Mouse (Mus musculus) midbrain, postnatal 0 days (tissue): ENCODE data around the gene Marc2. TPM values are rescaled to one million over a fixed set of nuclear protein-coding genes. Genes with fewer than 3 reads are reported as not detected.

Experiments used
- ATAC-seq: fragments of 200-750 bp; cut with Nextera tagmentation; 2 replicates; pipeline ENCODE4 v1.8.0; 2017; ENCODE audit warnings: moderate number of reproducible peaks, mild to moderate bottlenecking, moderate TSS enrichment, moderate library complexity; ENCODE audit not compliant: low FRiP score
- DNase-seq: peaks from one replicate; pipeline ENCODE4 v3.0.0-alpha.2; 2015; ENCODE audit warnings: low spot score
- H3K27ac ChIP-seq: fragments of 300-500 bp; sonication (generic); 2 replicates; pipeline ENCODE4 v1.5.1; 2014; ENCODE audit warnings: low read depth, mild to moderate bottlenecking, low read length, mixed read lengths
- H3K27me3 ChIP-seq: fragments of 300-500 bp; sonication (generic); 2 replicates; pipeline ENCODE4 v1.6.1; 2014; ENCODE audit warnings: low read length, control low read depth, mixed read lengths; ENCODE audit not compliant: insufficient read depth
- H3K36me3 ChIP-seq: fragments of 300-500 bp; sonication (generic); 2 replicates; pipeline ENCODE4 v1.6.1; 2014; ENCODE audit warnings: low read length, control low read depth, mixed read lengths; ENCODE audit not compliant: insufficient read depth
- H3K4me1 ChIP-seq: fragments of 300-500 bp; sonication (generic); 2 replicates; pipeline ENCODE4 v1.6.1; 2014; ENCODE audit warnings: mild to moderate bottlenecking, control low read depth, antibody characterized with exemption, low read length, mixed read lengths; ENCODE audit not compliant: insufficient read depth
- H3K4me2 ChIP-seq: fragments of 300-500 bp; sonication (generic); 2 replicates; pipeline ENCODE4 v1.6.1; 2014; ENCODE audit warnings: low read depth, mild to moderate bottlenecking, low read length, mixed read lengths; ENCODE audit not compliant: poor library complexity, severe bottlenecking
- H3K4me3 ChIP-seq: fragments of 300-500 bp; sonication (generic); 2 replicates; pipeline ENCODE4 v1.5.1; 2014; ENCODE audit warnings: low read depth, mild to moderate bottlenecking, low read length, moderate library complexity
- H3K9ac ChIP-seq: fragments of 300-500 bp; sonication (generic); replicated peaks from 2 replicates; pipeline ENCODE4 v1.6.1; 2014; ENCODE audit warnings: mild to moderate bottlenecking, low read length, moderate library complexity, mixed read lengths; ENCODE audit not compliant: poor library complexity, severe bottlenecking
- H3K9me3 ChIP-seq: fragments of 300-500 bp; sonication (generic); 2 replicates; pipeline ENCODE4 v1.6.1; 2016; ENCODE audit warnings: low read length, control low read depth
- CTCF ChIP-seq: IDR thresholded peaks from 2 replicates; pipeline ENCODE4 v1.5.1; 2016; ENCODE audit warnings: antibody characterized with exemption, mild to moderate bottlenecking
- WGBS: fragments of 180-500 bp; shearing (Covaris S2); extraction: QIAGEN DNeasy Blood & Tissue Kit; methylation state at CpG from one replicate; pipeline ENCODE4 v1.1.7; 2014; 5-methylcytosine and 5-hydroxymethylcytosine counted together
- polyA plus RNA-seq: library from polyadenylated mRNA; unstranded; fragments of >200 nt; fragmentation: Nextera tagmentation; extraction: Ambion mirVana; gene quantifications from 2 replicates; pipeline ENCODE4 v1.2.1, GENCODE M21; 2015
- total RNA-seq: library from RNA; depleted of rRNA; stranded (reverse); fragments of >200 nt; gene quantifications from 2 replicates; pipeline ENCODE4 v1.2.3, GENCODE M21; 2014

Gene Marc2
- total and polyA plus RNA-seq, 2 experiments from 2014 or later, result 46.3 to 121 TPM

DNA sequence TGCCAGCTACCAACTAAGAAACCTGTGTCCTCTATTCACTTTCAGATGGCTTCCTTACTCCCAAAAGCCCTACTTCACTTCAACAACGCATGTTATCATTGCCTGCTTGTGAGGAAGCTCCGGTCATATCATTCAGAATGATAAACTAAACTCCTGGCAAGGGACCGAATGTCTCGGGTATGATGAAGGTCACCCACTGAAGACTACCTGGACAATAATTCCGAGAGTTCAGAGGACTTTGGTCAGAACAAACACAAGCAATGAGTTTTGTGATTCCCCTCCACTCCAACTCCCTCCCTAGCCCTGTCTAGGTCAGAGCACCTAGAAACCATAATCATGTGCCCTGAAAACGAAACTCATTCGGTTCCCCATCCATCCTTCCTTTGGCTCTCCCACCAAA is 35.6 kb upstream of the Marc2 start:
- 72% methylated on average over 7 of the region's 7 CpGs for WGBS
- Histone ChIP-seq H3K27ac (no peak overlapping the region), H3K4me3 (peak overlapping the region; percentile 49), H3K9me3 (no peaks in the 10 kb centered on the region), H3K27me3 (peaks cover 25% of the 10 kb centered on the region; the same call in 1 of the 2 replicates), H3K4me1 (peaks cover 3% of the 10 kb centered on the region; the same call in 1 of the 2 replicates), H3K4me2 (no peak overlapping the region; the same call in 1 of the 2 replicates), H3K9ac (no peak overlapping the region), H3K36me3 (no peaks in the 10 kb centered on the region)
- DNase-seq (no peak), ATAC-seq (no peak)
- no peak for TF ChIP-seq CTCF

DNA sequence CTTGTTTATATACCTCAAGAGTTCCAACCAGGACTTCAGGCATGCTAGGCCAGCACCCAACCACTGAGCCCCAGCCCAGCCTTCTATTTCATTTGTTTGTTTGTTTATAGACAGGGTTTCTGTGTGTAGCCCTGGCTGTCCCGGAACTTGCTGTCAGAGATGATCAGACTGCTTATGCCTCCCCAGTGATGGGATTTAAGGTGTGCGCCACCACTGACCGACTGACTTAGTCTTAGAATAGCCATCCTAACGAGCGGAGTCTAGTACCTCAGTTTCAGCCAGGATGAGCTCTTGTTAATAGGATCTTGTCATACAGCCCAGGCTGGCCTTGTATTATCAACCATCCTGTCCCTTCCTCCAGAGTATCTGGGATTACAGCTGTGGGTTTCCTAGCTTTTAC is 35.0 kb upstream of the Marc2 start:
- Histone ChIP-seq H3K4me2 (no peak overlapping the region), H3K4me3 (no peak overlapping the region), H3K27me3 (peaks cover 25% of the 10 kb centered on the region; the same call in 1 of the 2 replicates), H3K36me3 (no peaks in the 10 kb centered on the region), H3K9me3 (no peaks in the 10 kb centered on the region), H3K9ac (no peak overlapping the region), H3K27ac (no peak overlapping the region), H3K4me1 (peaks cover 3% of the 10 kb centered on the region; the same call in 1 of the 2 replicates)
- no peak for TF ChIP-seq CTCF
- DNase-seq, result no peak
- WGBS, result 76% methylated on average over 5 of the region's 5 CpGs
- no peak for ATAC-seq

DNA sequence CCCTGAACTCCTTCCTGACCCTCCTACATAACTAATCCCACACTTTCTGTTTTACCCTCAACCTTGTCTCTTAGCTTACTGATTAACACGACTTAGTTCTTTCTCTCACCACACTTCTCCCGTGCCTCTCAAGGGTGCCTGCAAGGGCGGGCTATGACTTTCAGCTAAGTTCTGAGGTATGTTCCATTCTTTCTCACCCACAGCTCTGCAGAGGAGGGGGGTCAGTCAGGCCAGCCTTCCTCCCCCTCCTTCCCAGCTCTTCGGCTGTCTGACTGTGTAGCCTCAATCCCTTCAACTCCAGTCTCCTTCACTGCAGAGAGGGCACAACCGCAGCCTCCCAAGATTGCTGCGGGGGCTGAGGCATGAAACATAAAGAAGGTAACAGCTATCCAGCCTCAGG is 32.6 kb upstream of the Marc2 start:
- WGBS, result 76% methylated on average over 6 of the region's 6 CpGs
- Histone ChIP-seq H3K4me2 (no peak overlapping the region), H3K9ac (no peak overlapping the region), H3K27ac (no peak overlapping the region), H3K4me1 (peaks cover 3% of the 10 kb centered on the region; the same call in 1 of the 2 replicates), H3K4me3 (no peak overlapping the region), H3K27me3 (peaks cover 20% of the 10 kb centered on the region; the same call in 1 of the 2 replicates), H3K9me3 (no peaks in the 10 kb centered on the region), H3K36me3 (no peaks in the 10 kb centered on the region)
- DNase-seq (no peak), ATAC-seq (no peak)
- TF ChIP-seq CTCF, result no peak

GRCm38 (mm10) chr1:184877306-184877705 is 31.1 kb upstream of the Marc2 start:
- no peak overlapping the region for H3K4me2 ChIP-seq
- H3K27ac ChIP-seq, result no peak overlapping the region
- H3K27me3 ChIP-seq, result peaks cover 10% of the 10 kb centered on the region; the same call in 1 of the 2 replicates
- no peak overlapping the region for H3K9ac ChIP-seq
- no peak for DNase-seq
- H3K4me1 ChIP-seq, result no peaks in the 10 kb centered on the region
- no peaks in the 10 kb centered on the region for H3K36me3 ChIP-seq
- no peaks in the 10 kb centered on the region for H3K9me3 ChIP-seq
- no peak overlapping the region for H3K4me3 ChIP-seq
- no peak for TF ChIP-seq CTCF
- ATAC-seq, result no peak
- 80% methylated on average over 2 of the region's 2 CpGs for WGBS

DNA sequence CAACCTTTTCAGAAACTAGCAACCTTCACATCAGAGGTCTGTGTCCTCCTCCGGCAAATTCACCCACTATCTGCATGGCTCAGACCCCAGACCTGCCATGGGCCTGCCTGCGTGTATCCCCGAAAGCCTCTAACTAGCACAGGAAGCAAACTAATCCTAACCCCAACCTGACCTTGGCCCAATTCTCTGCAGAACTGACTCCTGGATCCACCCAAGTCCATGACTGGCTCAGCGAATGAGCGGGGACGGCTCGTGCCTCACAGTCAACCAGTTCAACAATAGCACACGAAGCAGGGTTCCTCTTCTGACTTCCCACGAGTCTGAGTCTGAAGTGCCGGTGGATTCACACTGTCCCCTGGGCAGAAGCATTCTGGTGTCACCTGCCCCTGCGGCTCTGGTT is 27.7 kb upstream of the Marc2 start:
- H3K9ac ChIP-seq, result no peak overlapping the region
- H3K27me3 ChIP-seq, result no peaks in the 10 kb centered on the region
- 85% methylated on average over 11 of the region's 11 CpGs for WGBS
- H3K4me3 ChIP-seq, result no peak overlapping the region
- H3K4me2 ChIP-seq, result no peak overlapping the region
- no peaks in the 10 kb centered on the region for H3K4me1 ChIP-seq
- no peak for TF ChIP-seq CTCF
- H3K36me3 ChIP-seq, result no peaks in the 10 kb centered on the region
- ATAC-seq (no peak), DNase-seq (no peak)
- no peak overlapping the region for H3K27ac ChIP-seq
- no peaks in the 10 kb centered on the region for H3K9me3 ChIP-seq

DNA sequence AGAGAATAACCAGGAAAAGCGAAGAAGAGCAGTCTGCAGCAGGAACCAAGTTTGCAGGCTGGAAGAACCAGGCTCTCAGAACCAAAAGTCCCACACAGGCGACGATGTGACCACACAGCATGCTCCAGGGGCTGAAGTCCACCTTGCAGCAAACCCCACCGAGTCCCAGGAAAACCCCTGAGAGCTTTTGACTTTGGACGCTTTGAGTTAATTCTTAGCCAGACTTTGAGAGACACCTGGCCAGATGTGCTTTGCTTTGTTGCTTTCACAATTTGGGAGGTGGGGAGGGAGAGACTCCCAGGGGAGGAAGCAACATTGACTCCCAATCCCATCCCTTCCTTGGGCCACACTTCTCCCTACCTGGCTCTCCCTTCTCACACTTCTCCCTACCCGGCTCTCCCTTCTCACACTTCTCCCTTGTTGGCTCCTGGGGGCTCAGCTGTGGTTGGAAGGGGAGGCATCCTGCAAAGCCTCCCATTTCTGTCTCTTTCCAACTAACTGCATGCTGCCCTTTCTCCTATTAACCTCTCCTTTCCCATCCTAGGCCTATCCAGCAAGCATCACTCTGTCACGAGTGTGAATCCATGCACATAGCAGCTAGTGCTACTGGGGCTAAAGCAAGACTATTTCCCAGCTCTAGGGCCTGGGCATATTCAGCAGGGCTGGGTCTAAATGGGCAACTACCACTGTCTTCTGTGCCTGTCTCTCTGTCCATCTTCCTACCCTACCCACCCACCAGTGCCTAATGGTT is 26.0 kb upstream of the Marc2 start:
- DNase-seq (no peak), ATAC-seq (no peak)
- Histone ChIP-seq H3K4me2 (no peak overlapping the region), H3K27me3 (no peaks in the 10 kb centered on the region), H3K9ac (no peak overlapping the region), H3K27ac (no peak overlapping the region), H3K4me3 (no peak overlapping the region), H3K4me1 (no peaks in the 10 kb centered on the region), H3K36me3 (no peaks in the 10 kb centered on the region), H3K9me3 (no peaks in the 10 kb centered on the region)
- no peak for TF ChIP-seq CTCF
- WGBS, result 81% methylated on average over 7 of the region's 7 CpGs
